Mouse (Mus musculus) testis, adult 2 months (tissue): ENCODE data around the gene Sap30bp.

Source experiments
- CTCF ChIP-seq: fragments of 200-500 bp; IDR thresholded peaks from 2 replicates; pipeline ENCODE4 v1.5.1; 2012; ENCODE audit warnings: low read depth, mild to moderate bottlenecking, inconsistent platforms, low read length, moderate library complexity; ENCODE audit not compliant: control insufficient read depth, insufficient read depth, insufficient replicate concordance
- POLR2A ChIP-seq: fragments of 200-500 bp; IDR thresholded peaks from 2 replicates; pipeline ENCODE4 v1.6.1; 2012; ENCODE audit warnings: low read depth, mild to moderate bottlenecking, inconsistent platforms, low read length, moderate library complexity; ENCODE audit not compliant: control insufficient read depth

- no peak for TF ChIP-seq CTCF
- no peak for TF ChIP-seq POLR2A
These were observed 25.9 kb downstream of the Sap30bp start for GRCm38 (mm10) chr11:115959018-115959417.
